Comparison of ENCODE assay signal across 12 mouse cellular contexts in the genomic region with DNA sequence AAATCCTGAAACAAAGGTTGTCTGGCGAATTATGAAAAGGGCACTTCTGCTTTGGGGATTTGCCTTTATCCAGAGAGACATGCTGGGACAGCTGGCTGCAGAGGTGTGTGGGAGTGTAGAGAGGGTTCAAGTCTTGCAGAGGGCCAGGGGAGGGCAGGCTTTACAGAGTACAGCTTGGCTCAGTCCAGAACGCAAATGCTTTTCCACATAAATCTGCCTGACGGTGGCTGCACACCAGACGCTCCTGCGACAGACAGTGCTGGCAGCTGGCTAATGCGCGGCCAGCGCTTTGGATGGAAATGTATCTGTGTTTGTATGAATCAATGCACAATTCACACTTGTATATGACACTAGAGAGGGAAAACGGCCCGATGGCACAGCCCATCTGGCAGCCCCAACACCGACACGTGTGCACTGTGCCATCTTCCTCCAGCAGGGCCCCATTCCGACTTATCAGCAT.
DNase-seq lines count a peak whose midpoint lies in the region; ATAC-seq and TF ChIP-seq lines count a peak whose summit lies in the region.
"Had no signal": no experiment of that assay in that cellular context is flagged by ENCODE, and none has a peak within 500 bp of the region (broad histone marks: within the 10 kb centered on the region; RNA-seq: fewer than 3 reads in every experiment).

No protein-coding gene starts in this region.

- H3K27me3 ChIP-seq in hindbrain, embryonic 13.5 days, result no peaks in the 10 kb centered on the region
- no peaks in the 10 kb centered on the region for H3K27me3 ChIP-seq in hindbrain, embryonic 11.5 days (ENCODE audit: control insufficient read depth, insufficient read depth, low read length)
- H3K27me3 ChIP-seq in midbrain, embryonic 12.5 days, result no peaks in the 10 kb centered on the region
- no peaks in the 10 kb centered on the region for H3K27me3 ChIP-seq in midbrain, embryonic 10.5 days (ENCODE audit: low read depth, poor library complexity, severe bottlenecking)
- no peaks in the 10 kb centered on the region for H3K27me3 ChIP-seq in hindbrain, postnatal 0 days (ENCODE audit: insufficient read depth, low read length)
- H3K27me3 ChIP-seq in myocyte (ENCODE audit: control insufficient read depth, insufficient read depth, insufficient read length), result no peaks in the 10 kb centered on the region
- H3K27me3 ChIP-seq: lung, embryonic 15.5 days had no signal

- H3K4me1 ChIP-seq in hindbrain, embryonic 13.5 days (replicated peaks), result peaks cover 21% of the 10 kb centered on the region
- H3K4me1 ChIP-seq in hindbrain, embryonic 11.5 days (replicated peaks; ENCODE audit: control insufficient read depth, insufficient read depth, low read length), result no peaks in the 10 kb centered on the region
- H3K4me1 ChIP-seq in midbrain, embryonic 12.5 days, result peaks cover 4% of the 10 kb centered on the region; the same call in 1 of the 2 replicates
- H3K4me1 ChIP-seq in midbrain, embryonic 10.5 days, result peaks cover 9% of the 10 kb centered on the region
- no peaks in the 10 kb centered on the region for H3K4me1 ChIP-seq in hindbrain, postnatal 0 days (ENCODE audit: insufficient read depth, low read length)
- H3K4me1 ChIP-seq: lung, embryonic 15.5 days had no signal

- no peak overlapping the region for H3K27ac ChIP-seq in hindbrain, embryonic 13.5 days
- no peak overlapping the region for H3K27ac ChIP-seq in hindbrain, embryonic 11.5 days (ENCODE audit: low read depth, low read length)
- H3K27ac ChIP-seq in midbrain, embryonic 12.5 days (replicated peaks), result no peak overlapping the region
- H3K27ac ChIP-seq in midbrain, embryonic 10.5 days (replicated peaks), result no peak overlapping the region
- H3K27ac ChIP-seq in hindbrain, postnatal 0 days, result 0 out of 2 replicates have a peak overlapping the region, but pooled peaks have one; percentile 11
- H3K27ac ChIP-seq: lung, embryonic 15.5 days had no signal

- WGBS in hindbrain, embryonic 13.5 days, result 76% methylated on average over 13 of the region's 13 CpGs
- 84% methylated on average over 13 of the region's 13 CpGs for WGBS in hindbrain, embryonic 11.5 days
- 86% methylated on average over 13 of the region's 13 CpGs for WGBS in midbrain, embryonic 12.5 days
- WGBS in midbrain, embryonic 10.5 days, result 86% methylated on average over 13 of the region's 13 CpGs
- WGBS in hindbrain, postnatal 0 days, result 57% methylated on average over 13 of the region's 13 CpGs

- H3K79me2 ChIP-seq in myocyte (ENCODE audit: control insufficient read depth, insufficient read depth), result no peaks in the 10 kb centered on the region

- peak; percentile 59 for ATAC-seq in hindbrain, embryonic 13.5 days (ENCODE audit: low FRiP score)
- no peak for ATAC-seq in hindbrain, embryonic 11.5 days (ENCODE audit: low FRiP score)
- peak; percentile 36; the same call in 1 of the 2 replicates for ATAC-seq in midbrain, embryonic 12.5 days (ENCODE audit: low FRiP score, low read depth)
- ATAC-seq in hindbrain, postnatal 0 days, result peak; percentile 83

- no peak for DNase-seq in hindbrain, embryonic 11.5 days (ENCODE audit: low spot score)
- DNase-seq in midbrain, embryonic 10.5 days (ENCODE audit: low spot score), result no peak
- peak; percentile 70 for DNase-seq in hindbrain, postnatal 0 days (ENCODE audit: low spot score)
- DNase-seq in thymus, postnatal 10 days (ENCODE audit: low spot score in 2 of 2), result no peak
- no peak for DNase-seq in adipocyte (ENCODE audit: low spot score)
- DNase-seq: gastrocnemius, postnatal 14 days; spleen, adult 18-20 months; thymus, postnatal 25 days had no signal

- TF ChIP-seq POLR2A in myocyte (IDR thresholded peaks at IDR 0.05; ENCODE audit: insufficient read length, low read depth), result no peak

- H3K36me3 ChIP-seq in hindbrain, embryonic 13.5 days, result no peaks in the 10 kb centered on the region
- H3K36me3 ChIP-seq in hindbrain, embryonic 11.5 days (ENCODE audit: control insufficient read depth, insufficient read depth, low read length), result no peaks in the 10 kb centered on the region
- no peaks in the 10 kb centered on the region for H3K36me3 ChIP-seq in midbrain, embryonic 12.5 days
- no peaks in the 10 kb centered on the region for H3K36me3 ChIP-seq in midbrain, embryonic 10.5 days
- H3K36me3 ChIP-seq in hindbrain, postnatal 0 days (ENCODE audit: insufficient read depth, low read length), result no peaks in the 10 kb centered on the region
- no peaks in the 10 kb centered on the region for H3K36me3 ChIP-seq in myocyte (ENCODE audit: control insufficient read depth, insufficient read depth)
- H3K36me3 ChIP-seq: lung, embryonic 15.5 days had no signal

- H3ac ChIP-seq in myocyte (ENCODE audit: control insufficient read depth, insufficient read length), result no peak overlapping the region

- H3K4me2 ChIP-seq in hindbrain, embryonic 13.5 days, result no peak overlapping the region
- no peak overlapping the region for H3K4me2 ChIP-seq in hindbrain, embryonic 11.5 days (replicated peaks; ENCODE audit: low read depth, low read length)
- H3K4me2 ChIP-seq in midbrain, embryonic 12.5 days (replicated peaks), result no peak overlapping the region
- no peak overlapping the region for H3K4me2 ChIP-seq in hindbrain, postnatal 0 days (ENCODE audit: low read depth, low read length)
- peak overlapping the region; percentile 6 for H3K4me2 ChIP-seq in myocyte (ENCODE audit: low read depth)
- H3K4me2 ChIP-seq: lung, embryonic 15.5 days had no signal

- no peak overlapping the region for H3K9ac ChIP-seq in hindbrain, embryonic 13.5 days
- no peak overlapping the region for H3K9ac ChIP-seq in hindbrain, embryonic 11.5 days (ENCODE audit: low read depth, low read length)
- H3K9ac ChIP-seq in midbrain, embryonic 12.5 days (replicated peaks), result no peak overlapping the region
- no peak overlapping the region for H3K9ac ChIP-seq in hindbrain, postnatal 0 days (replicated peaks; ENCODE audit: low read length)
- H3K9ac ChIP-seq: lung, embryonic 15.5 days had no signal

- no peaks in the 10 kb centered on the region for H3K9me3 ChIP-seq in hindbrain, embryonic 13.5 days
- H3K9me3 ChIP-seq in hindbrain, embryonic 11.5 days (ENCODE audit: control insufficient read depth, low read length), result no peaks in the 10 kb centered on the region
- no peaks in the 10 kb centered on the region for H3K9me3 ChIP-seq in midbrain, embryonic 12.5 days
- H3K9me3 ChIP-seq in midbrain, embryonic 10.5 days (replicated peaks), result no peaks in the 10 kb centered on the region
- no peaks in the 10 kb centered on the region for H3K9me3 ChIP-seq in hindbrain, postnatal 0 days (ENCODE audit: low read length)
- H3K9me3 ChIP-seq: lung, embryonic 15.5 days had no signal

- peak; percentile 20; the same call in 1 of the 2 replicates for TF ChIP-seq CTCF in hindbrain, postnatal 0 days (IDR thresholded peaks at IDR 0.05; ENCODE audit: low read depth)

- no peak overlapping the region for H3K4me3 ChIP-seq in hindbrain, embryonic 13.5 days
- no peak overlapping the region for H3K4me3 ChIP-seq in hindbrain, embryonic 11.5 days (ENCODE audit: low read depth, low read length)
- no peak overlapping the region for H3K4me3 ChIP-seq in midbrain, embryonic 12.5 days
- no peak overlapping the region for H3K4me3 ChIP-seq in midbrain, embryonic 10.5 days
- H3K4me3 ChIP-seq in hindbrain, postnatal 0 days (ENCODE audit: low read length), result no peak overlapping the region
- H3K4me3 ChIP-seq in myocyte, result no peak overlapping the region
- H3K4me3 ChIP-seq: lung, embryonic 15.5 days had no signal

TF ChIP-seq in myocyte, 11 proteins besides CTCF, POLR2A, EP300 and RAD21:
- TF ChIP-seq MYOG (IDR thresholded peaks at IDR 0.05; ENCODE audit: control insufficient read depth in 1 of 3, insufficient read depth in 1 of 3, insufficient read length in 2 of 3, low read depth in 2 of 3), result peak in 1 of 3 experiments; percentile 8
- TF ChIP-seq MAX (IDR thresholded peaks at IDR 0.05; ENCODE audit: low read depth), result no peak
- TF ChIP-seq REST (IDR thresholded peaks at IDR 0.05; ENCODE audit: insufficient read depth, insufficient read length), result peak; percentile 9
- no peak for TF ChIP-seq USF1 (IDR thresholded peaks at IDR 0.05; ENCODE audit: low read depth)
- TF ChIP-seq TCF12 (IDR thresholded peaks at IDR 0.05; ENCODE audit: insufficient read depth, poor library complexity, severe bottlenecking), result no peak
- no peak for TF ChIP-seq SRF (IDR thresholded peaks at IDR 0.05; ENCODE audit: control insufficient read depth, insufficient read length, low read depth)
- peak in 2 of 3 experiments; percentile 70 to 92 for TF ChIP-seq MYOD1 (IDR thresholded peaks at IDR 0.05; ENCODE audit: control insufficient read depth in 1 of 3, insufficient read length in 2 of 3, low read depth in 2 of 3)
- TF ChIP-seq TCF3 (IDR thresholded peaks at IDR 0.05; ENCODE audit: insufficient read length, low read depth), result no peak
- TF ChIP-seq CEBPB (IDR thresholded peaks at IDR 0.05; ENCODE audit: insufficient read depth, poor library complexity, severe bottlenecking), result no peak
